Mouse (Mus musculus) heart, embryonic 16.5 days (tissue): ENCODE results near the gene Uqcc3. TPM values are rescaled to one million over a fixed set of nuclear protein-coding genes. Genes with fewer than 3 reads are reported as not detected.
A peak's percentile ranks its signal among the peaks of the same experiment; 100 is the strongest.
"Not testable (repeated sequence)": the region's sequence is repeated elsewhere in the genome, so short reads cannot be mapped to it uniquely, and the experiment has no call there.

Experiments used
- ATAC-seq: fragments of 200-750 bp; cut with Nextera tagmentation; replicated peaks from 2 replicates; pipeline ENCODE4 v1.8.0; 2017; ENCODE audit warnings: moderate number of reproducible peaks; ENCODE audit not compliant: insufficient read depth, low FRiP score; ENCODE audit errors: extremely low read depth
- H3K27ac ChIP-seq: fragments of 300-500 bp; sonication (generic); 2 replicates; pipeline ENCODE4 v1.5.1; 2014; ENCODE audit warnings: mild to moderate bottlenecking, low read length, control low read depth, moderate library complexity
- H3K27me3 ChIP-seq: fragments of 300-500 bp; sonication (generic); 2 replicates; pipeline ENCODE4 v1.6.1; 2014; ENCODE audit warnings: low read length, mixed read lengths; ENCODE audit not compliant: control insufficient read depth, insufficient read depth
- H3K36me3 ChIP-seq: fragments of 300-500 bp; sonication (generic); 2 replicates; pipeline ENCODE4 v1.6.1; 2014; ENCODE audit not compliant: control insufficient read depth, insufficient read depth
- H3K4me1 ChIP-seq: fragments of 300-500 bp; sonication (generic); 2 replicates; pipeline ENCODE4 v1.6.1; 2014; ENCODE audit warnings: low read length, mixed read lengths; ENCODE audit not compliant: control insufficient read depth, insufficient read depth
- H3K4me2 ChIP-seq: fragments of 300-500 bp; sonication (generic); 2 replicates; pipeline ENCODE4 v1.6.1; 2014; ENCODE audit warnings: low read depth, mild to moderate bottlenecking, control low read depth, low read length
- H3K4me3 ChIP-seq: fragments of 300-500 bp; sonication (generic); 2 replicates; pipeline ENCODE4 v1.5.1; 2014; ENCODE audit warnings: mild to moderate bottlenecking, control low read depth, low read length
- H3K9ac ChIP-seq: fragments of 300-500 bp; sonication (generic); 2 replicates; pipeline ENCODE4 v1.6.1; 2014; ENCODE audit warnings: low read length, control low read depth
- H3K9me3 ChIP-seq: fragments of 300-500 bp; sonication (generic); replicated peaks from 2 replicates; pipeline ENCODE4 v1.6.1; 2016; ENCODE audit warnings: low read length; ENCODE audit not compliant: control insufficient read depth
- WGBS: fragments of 180-500 bp; shearing (Covaris S2); extraction: QIAGEN DNeasy Blood & Tissue Kit; methylation state at CpG from one replicate; pipeline ENCODE4 v1.1.7; 2014; 5-methylcytosine and 5-hydroxymethylcytosine counted together
- polyA plus RNA-seq: library from polyadenylated mRNA; unstranded; fragments of >200 nt; fragmentation: Nextera tagmentation; extraction: Ambion mirVana; gene quantifications from 2 replicates; pipeline ENCODE4 v1.2.1, GENCODE M21; 2015

Uqcc3 gene
- polyA plus RNA-seq, 1 experiment from 2014 or later: 64.0 TPM

DNA sequence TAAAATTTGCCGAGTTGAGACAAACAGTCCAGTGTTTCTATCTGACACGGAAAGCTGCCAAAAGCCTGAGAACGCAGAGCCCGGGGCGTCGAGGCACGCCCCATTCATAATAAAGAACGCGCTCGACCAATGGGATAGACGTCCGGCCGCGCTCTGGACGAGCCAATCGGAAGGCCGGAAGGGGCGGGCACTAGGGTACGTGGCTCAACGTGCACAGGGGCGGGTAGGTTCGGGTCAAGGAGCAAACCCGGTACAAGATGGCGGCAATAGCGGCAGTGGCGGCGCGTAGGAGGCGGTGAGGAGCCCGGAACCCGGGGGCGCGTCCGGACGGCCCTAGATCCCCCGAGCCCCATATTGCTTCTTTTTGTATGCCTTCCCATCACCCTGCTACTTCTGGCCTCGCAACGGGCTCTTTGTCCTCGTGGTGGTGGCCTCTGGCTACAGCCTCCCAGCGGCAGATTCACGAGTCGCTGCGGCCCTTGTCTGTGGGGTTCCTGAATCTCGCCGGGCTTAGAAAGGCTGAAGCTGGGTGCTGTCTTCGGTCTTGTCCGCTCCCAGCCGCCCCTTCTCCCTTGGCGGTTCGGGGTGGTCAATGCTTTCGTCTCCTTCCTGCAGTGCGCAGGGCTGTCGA lies 17.3 kb upstream of the Uqcc3 start, which contains the start of gene Ganab:
Ganab (plus strand) TSS at position 207 of the 631 bp plus-strand sequence.
- peak within 1 kb of the TSS; percentile 92 for H3K4me3 ChIP-seq
- WGBS: under 1% methylated on average over 53 of the region's 53 CpGs

DNA sequence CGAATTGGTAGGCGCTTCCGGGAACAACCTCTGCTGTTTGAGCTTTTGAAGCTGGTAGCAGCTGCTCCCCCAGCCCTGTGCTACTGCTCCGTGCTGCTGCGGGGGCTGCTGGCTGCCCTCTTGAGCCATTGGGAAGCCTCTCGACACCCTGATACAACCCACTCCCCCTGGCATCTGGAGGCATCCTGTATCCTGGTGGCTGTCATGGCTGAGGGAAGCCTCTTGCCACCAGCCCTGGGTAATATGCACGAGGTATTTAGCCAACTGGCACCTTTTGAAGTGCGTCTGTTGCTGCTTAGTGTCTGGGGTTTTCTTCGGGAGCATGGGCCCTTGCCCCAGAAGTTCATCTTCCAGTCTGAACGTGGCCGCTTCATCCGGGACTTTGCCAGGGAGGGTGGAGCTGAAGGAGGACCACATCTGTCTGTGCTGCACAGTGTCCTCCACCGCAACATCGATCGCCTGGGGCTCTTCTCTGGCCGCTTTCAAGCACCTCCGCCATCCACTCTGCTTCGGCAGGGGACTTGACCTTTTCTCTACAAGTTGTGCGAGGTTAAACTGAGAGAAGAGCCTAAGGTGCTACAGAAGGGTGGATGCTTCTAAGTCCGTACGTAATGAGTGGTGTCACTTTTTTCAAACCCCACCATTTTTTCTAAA lies 16.6 kb upstream of the Uqcc3 start:
- peak overlapping the region; percentile 92 for H3K4me3 ChIP-seq
- ATAC-seq: peak; percentile 11
- H3K36me3 ChIP-seq, H3K27me3 ChIP-seq, H3K9me3 ChIP-seq: not testable (repeated sequence)
- peaks cover 30% of the 10 kb centered on the region for H3K4me1 ChIP-seq
- H3K4me2 ChIP-seq: peak overlapping the region; percentile 76
- peak overlapping the region; percentile 74 for H3K9ac ChIP-seq
- H3K27ac ChIP-seq: peak overlapping the region; percentile 88
- WGBS: 17% methylated on average over 21 of the region's 21 CpGs

More for the DNA sequence above, 17.3 kb upstream of the Uqcc3 start, which contains the start of gene Ganab:
- H3K27ac ChIP-seq: peak within 1 kb of the TSS; percentile 88
- H3K36me3 ChIP-seq: peaks cover 13% of the 10 kb centered on the region
- no peaks in the 10 kb centered on the region for H3K9me3 ChIP-seq
- ATAC-seq: peak; percentile 99
- H3K9ac ChIP-seq: peak within 1 kb of the TSS; percentile 95
- peaks cover 27% of the 10 kb centered on the region for H3K4me1 ChIP-seq
- no peaks in the 10 kb centered on the region for H3K27me3 ChIP-seq
- H3K4me2 ChIP-seq: peak within 1 kb of the TSS; percentile 79

DNA sequence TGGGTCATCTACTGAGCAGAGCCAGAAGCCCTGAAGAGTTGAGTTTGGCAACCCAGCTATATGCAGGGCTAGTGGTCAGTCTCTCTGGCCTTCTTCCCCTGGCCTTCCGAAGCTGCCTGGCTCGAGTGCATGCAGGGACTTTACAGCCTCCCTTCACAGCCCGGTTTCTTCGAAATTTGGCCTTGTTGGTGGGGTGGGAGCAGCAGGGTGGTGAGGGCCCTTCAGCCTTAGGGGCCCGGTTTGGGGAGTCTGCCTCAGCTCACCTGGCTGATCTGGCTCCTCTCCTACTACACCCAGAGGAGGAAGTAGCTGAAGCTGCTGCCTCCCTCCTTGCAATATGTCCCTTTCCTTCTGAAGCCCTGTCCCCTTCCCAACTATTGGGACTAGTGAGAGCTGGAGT lies 15.5 kb upstream of the Uqcc3 start:
- H3K36me3 ChIP-seq, H3K4me2 ChIP-seq, H3K27me3 ChIP-seq, ATAC-seq, H3K9ac ChIP-seq, H3K9me3 ChIP-seq, H3K4me3 ChIP-seq, H3K27ac ChIP-seq: not testable (repeated sequence)
- 80% methylated on average over 5 of the region's 5 CpGs for WGBS
- peaks cover 30% of the 10 kb centered on the region for H3K4me1 ChIP-seq

DNA sequence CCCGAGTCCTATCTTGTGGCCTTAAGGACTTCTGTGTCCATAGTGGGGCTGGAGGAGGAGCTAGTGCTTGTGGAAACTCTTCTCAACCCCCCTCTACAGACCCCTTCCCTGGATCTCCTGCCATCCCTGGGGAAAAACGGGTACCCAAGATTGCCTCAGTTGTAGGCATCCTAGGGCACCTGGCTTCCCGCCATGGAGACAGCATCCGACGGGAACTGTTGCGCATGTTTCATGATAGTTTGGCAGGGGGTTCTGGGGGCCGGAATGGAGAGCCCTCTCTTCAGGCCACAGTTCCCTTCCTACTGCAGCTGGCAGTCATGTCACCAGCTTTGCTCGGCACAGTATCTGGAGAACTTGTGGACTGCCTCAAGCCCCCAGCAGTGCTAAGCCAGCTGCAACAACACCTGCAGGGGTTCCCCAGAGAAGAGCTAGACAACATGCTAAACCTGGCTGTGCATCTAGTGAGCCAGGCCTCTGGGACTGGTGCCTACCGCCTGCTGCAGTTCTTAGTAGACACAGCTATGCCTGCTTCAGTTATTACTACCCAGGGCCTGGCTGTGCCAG lies 14.8 kb upstream of the Uqcc3 start:
- peaks cover 10% of the 10 kb centered on the region; the same call in 1 of the 2 replicates for H3K36me3 ChIP-seq
- H3K4me2 ChIP-seq: no peak overlapping the region
- H3K9me3 ChIP-seq: no peaks in the 10 kb centered on the region
- H3K9ac ChIP-seq: no peak overlapping the region
- H3K4me1 ChIP-seq: peaks cover 30% of the 10 kb centered on the region
- no peak overlapping the region for H3K27ac ChIP-seq
- 82% methylated on average over 9 of the region's 9 CpGs for WGBS
- no peaks in the 10 kb centered on the region for H3K27me3 ChIP-seq
- no peak for ATAC-seq
- H3K4me3 ChIP-seq: no peak overlapping the region

DNA sequence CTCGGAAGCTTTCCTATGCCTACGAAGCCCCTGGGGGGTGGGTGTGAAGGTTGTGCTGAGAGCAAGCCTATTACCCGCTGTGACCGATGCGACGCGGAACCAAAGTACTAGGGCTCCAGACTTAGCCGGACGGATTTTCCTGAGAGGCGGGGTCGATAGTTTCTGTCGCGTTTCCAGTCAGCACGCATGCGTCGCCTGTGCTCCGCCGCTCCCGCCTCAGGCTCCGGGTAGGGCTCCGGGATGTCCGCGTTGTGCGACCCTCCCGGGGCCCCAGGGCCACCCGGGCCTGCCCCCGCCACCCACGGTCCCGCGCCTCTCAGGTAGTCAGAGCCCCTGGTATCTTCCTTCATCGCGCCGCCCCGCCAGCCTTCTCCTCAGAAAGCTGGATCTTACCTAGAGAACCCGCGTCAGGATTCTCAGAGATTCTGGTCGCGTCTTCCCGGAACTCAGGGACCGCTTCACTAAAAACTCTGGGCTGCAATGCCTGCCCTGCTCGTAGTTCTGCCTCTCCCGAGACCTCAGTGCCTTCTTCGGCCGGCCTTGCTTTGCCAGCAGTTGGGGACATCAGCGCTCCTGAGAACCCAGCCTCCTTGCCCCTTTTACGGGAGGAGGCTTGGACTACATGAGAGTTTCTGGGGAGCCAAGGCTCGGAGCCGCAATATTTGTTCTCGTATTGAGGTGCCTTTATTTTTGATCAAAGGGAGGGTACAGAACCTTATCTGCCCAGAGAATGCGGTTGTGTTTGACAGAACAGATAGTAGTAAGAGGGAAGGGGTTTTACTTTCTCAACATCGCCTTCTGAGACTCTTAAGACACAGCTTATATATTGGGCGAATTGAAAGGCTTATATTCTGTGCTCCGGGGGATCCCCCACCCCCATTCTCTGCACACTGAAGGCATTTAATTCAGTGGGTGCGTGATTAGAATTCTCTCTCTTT lies 12.4 kb upstream of the Uqcc3 start, which contains the start of gene Ints5:
Ints5 (plus strand) TSS at position 177 of the 938 bp plus-strand sequence.
- Histone ChIP-seq H3K4me1 (peaks cover 25% of the 10 kb centered on the region), H3K4me2 (peak within 1 kb of the TSS; percentile 94), H3K4me3 (peak within 1 kb of the TSS; percentile 80), H3K27me3 (no peaks in the 10 kb centered on the region), H3K36me3 (peaks cover 12% of the 10 kb centered on the region; the same call in 1 of the 2 replicates), H3K9me3 (no peaks in the 10 kb centered on the region), H3K27ac (peak within 1 kb of the TSS; percentile 86), H3K9ac (peak within 1 kb of the TSS; percentile 92)
- ATAC-seq: peak; percentile 33
- 2% methylated on average over 53 of the region's 54 CpGs for WGBS

DNA sequence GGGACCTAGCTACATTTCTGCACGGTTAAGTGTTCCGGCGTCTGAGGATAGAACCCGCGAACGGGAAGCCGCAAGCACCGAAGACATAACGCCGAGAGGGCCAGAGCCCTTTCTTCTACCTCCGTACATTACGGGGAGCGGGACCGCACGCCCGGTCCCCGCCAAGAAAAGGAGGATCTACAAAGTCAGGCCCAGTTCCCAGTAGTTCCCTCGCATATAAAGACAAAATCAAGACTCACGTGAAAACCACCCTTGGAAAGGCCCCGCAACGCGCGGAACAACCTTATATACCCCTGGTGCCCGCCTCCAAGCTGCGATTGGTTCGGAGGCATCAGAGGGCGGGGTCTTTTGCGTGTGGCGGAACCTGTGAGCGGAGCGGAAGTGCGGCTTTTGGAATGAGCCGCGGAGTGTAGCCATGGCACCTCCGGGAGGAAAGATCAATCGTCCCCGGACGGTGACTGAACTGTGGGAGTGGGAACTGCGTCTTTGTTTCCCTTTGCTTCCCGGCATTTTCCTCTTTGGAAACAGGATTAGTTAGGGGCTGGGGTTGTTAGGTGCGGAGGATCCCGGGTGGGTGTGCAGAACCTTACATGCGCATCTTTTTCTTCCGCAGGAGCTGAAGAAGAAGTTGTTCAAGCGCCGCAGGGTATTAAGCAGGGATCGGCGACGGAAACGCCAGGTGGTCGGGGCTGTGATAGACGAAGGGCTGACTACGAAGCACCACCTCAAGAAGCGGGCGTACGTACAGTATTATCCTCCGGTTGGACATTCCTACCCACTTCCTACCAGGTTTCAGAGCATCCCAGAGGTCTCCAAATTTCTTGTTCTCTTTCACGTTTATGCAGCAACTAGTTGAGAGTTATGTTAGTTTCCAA lies 8.0 kb upstream of the Uqcc3 start, which contains the start of the genes 1810009A15Rik and Gm49416:
1810009A15Rik (plus strand) TSS at position 343 of the 875 bp plus-strand sequence.
Gm49416 (plus strand) TSS at position 416 of the 875 bp plus-strand sequence.
- ATAC-seq: peak; percentile 95; the same call in 1 of the 2 replicates
- no peaks in the 10 kb centered on the region for H3K9me3 ChIP-seq
- H3K4me3 ChIP-seq: peak within 1 kb of the TSS; percentile 77
- peaks cover 19% of the 10 kb centered on the region for H3K4me1 ChIP-seq
- peak within 1 kb of the TSS; percentile 86 for H3K4me2 ChIP-seq
- H3K27ac ChIP-seq: peak within 1 kb of the TSS; percentile 85
- under 1% methylated on average over 58 of the region's 58 CpGs for WGBS
- H3K9ac ChIP-seq: peak within 1 kb of the TSS; percentile 86
- H3K27me3 ChIP-seq: no peaks in the 10 kb centered on the region
- H3K36me3 ChIP-seq: peaks cover 5% of the 10 kb centered on the region; the same call in 1 of the 2 replicates

DNA sequence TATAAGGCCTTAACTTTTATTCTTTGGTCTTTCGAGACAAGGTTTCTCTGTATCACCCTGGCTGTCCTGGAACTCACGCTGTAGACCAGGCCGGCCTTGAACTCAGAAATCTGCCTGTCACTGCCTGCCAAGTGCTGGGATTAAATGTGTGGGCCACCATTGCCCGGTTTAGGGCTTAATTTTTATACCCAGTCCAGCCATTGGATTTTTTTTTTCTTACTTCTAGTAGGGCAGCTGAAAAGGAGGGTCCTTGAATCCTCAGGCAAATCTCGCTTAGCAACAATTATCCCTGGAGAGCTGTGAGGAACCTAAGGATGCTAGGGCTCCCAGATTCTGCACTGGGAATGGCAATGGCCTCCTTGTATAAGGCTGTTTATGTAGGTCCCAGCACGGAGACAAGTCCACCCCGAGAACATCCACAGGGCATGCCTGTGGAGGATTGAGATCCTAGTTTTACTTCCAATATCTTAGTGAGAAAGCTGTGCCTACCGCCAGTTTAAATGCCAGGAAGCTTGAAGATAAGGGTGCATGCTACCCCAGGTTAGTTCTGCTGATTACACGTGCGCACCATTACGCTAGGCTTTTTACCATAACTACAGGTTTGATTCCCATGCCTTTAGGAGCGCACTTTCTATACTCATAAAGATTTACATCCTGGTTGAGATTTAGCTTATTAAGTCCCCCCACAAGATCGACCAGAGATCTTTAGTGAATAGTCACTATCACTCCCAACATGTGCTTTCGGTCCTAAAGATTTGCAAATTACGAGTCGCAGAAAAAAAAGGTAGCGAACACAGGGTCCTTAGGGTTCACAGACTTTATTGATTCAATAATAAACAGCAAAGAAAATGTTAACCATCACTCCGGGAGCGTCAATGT lies 7.1 kb upstream of the Uqcc3 start:
- Histone ChIP-seq H3K27me3 (no peaks in the 10 kb centered on the region), H3K9ac (peak overlapping the region; percentile 86), H3K9me3 (no peaks in the 10 kb centered on the region), H3K4me3 (peak overlapping the region; percentile 77), H3K27ac (peak overlapping the region; percentile 85), H3K36me3 (peaks cover 5% of the 10 kb centered on the region; the same call in 1 of the 2 replicates), H3K4me1 (peaks cover 15% of the 10 kb centered on the region), H3K4me2 (peak overlapping the region; percentile 82)
- ATAC-seq: no peak
- 20% methylated on average over 19 of the region's 19 CpGs for WGBS
